Mouse (Mus musculus) thymus, postnatal 0 days (tissue): ENCODE results near the gene Pcsk6. TPM values are rescaled to one million over a fixed set of nuclear protein-coding genes. Genes with fewer than 3 reads are reported as not detected.

Experiments used
- DNase-seq: peaks from one replicate; pipeline ENCODE4 v3.0.0-alpha.2; 2015; ENCODE audit warnings: low spot score
- polyA plus RNA-seq: library from polyadenylated mRNA; unstranded; fragments of >200 nt; fragmentation: Nextera tagmentation; extraction: Ambion mirVana; gene quantifications from 2 replicates; pipeline ENCODE4 v1.2.1, GENCODE M21; 2015

Pcsk6 gene
- polyA plus RNA-seq, 1 experiment from 2014 or later = 1.2 TPM

- DNase-seq = no peak
Observed at GRCm38 (mm10) chr7:65992329-65992728, 130.8 kb downstream of the Pcsk6 start.

GRCm38 (mm10) chr7:65993410-65993809, 131.9 kb downstream of the Pcsk6 start:
- no peak for DNase-seq

GRCm38 (mm10) chr7:66001035-66001754, 139.7 kb downstream of the Pcsk6 start:
- DNase-seq = no peak

GRCm38 (mm10) chr7:66001797-66002196, 140.3 kb downstream of the Pcsk6 start:
- no peak for DNase-seq

GRCm38 (mm10) chr7:66003447-66003846, 141.9 kb downstream of the Pcsk6 start:
- no peak for DNase-seq

- DNase-seq = no peak
Observed at GRCm38 (mm10) chr7:66003865-66004638, 142.5 kb downstream of the Pcsk6 start.

GRCm38 (mm10) chr7:66005066-66005465, 143.5 kb downstream of the Pcsk6 start:
- no peak for DNase-seq

GRCm38 (mm10) chr7:66008161-66008891, 146.8 kb downstream of the Pcsk6 start:
- DNase-seq = no peak

GRCm38 (mm10) chr7:66008892-66009273, 147.3 kb downstream of the Pcsk6 start:
- no peak for DNase-seq

GRCm38 (mm10) chr7:66010518-66010917, 149.0 kb downstream of the Pcsk6 start:
- no peak for DNase-seq

GRCm38 (mm10) chr7:66027747-66028146, 166.2 kb downstream of the Pcsk6 start:
- no peak for DNase-seq

GRCm38 (mm10) chr7:66028766-66029512, 167.4 kb downstream of the Pcsk6 start:
- no peak for DNase-seq

GRCm38 (mm10) chr7:66036809-66037208, 175.3 kb downstream of the Pcsk6 start:
- no peak for DNase-seq

GRCm38 (mm10) chr7:66038261-66038660, 176.7 kb downstream of the Pcsk6 start:
- DNase-seq = no peak

- DNase-seq = no peak
Observed at GRCm38 (mm10) chr7:66038730-66039129, 177.2 kb downstream of the Pcsk6 start.

GRCm38 (mm10) chr7:66040026-66040814, 178.7 kb downstream of the Pcsk6 start:
- no peak for DNase-seq

- DNase-seq = no peak
Observed at GRCm38 (mm10) chr7:66043552-66044459, 182.3 kb downstream of the Pcsk6 start, which contains the start of gene Gm45213. Gene Gm45213, plus strand, starts transcription at chr7:66043602.

- no peak for DNase-seq
Observed at GRCm38 (mm10) chr7:66044617-66045016, 183.1 kb downstream of the Pcsk6 start.
